Mouse (Mus musculus) ES-E14 (cell line): ENCODE data around the gene Lamb3. TPM values are rescaled to one million over a fixed set of nuclear protein-coding genes. Genes with fewer than 3 reads are reported as not detected.

Source experiments
- DNase-seq: peaks from one replicate; pipeline ENCODE4 v3.0.0-alpha.2; 2013; ENCODE audit warnings: low read depth, low spot score
- H3K27ac ChIP-seq: 2 replicates; pipeline ENCODE4 v1.5.1; 2012; ENCODE audit warnings: low read depth, mild to moderate bottlenecking, low read length, moderate library complexity, mixed read lengths; ENCODE audit not compliant: poor library complexity, insufficient read depth, severe bottlenecking
- H3K36me3 ChIP-seq: 2 replicates; pipeline ENCODE4 v1.6.1; 2012; ENCODE audit warnings: mild to moderate bottlenecking, low read length, moderate library complexity, mixed read lengths; ENCODE audit not compliant: control insufficient read depth, poor library complexity, insufficient read depth, severe bottlenecking
- H3K4me1 ChIP-seq, 2 experiments: fragments of 150-350 bp in 1 of 2; sonication (generic) in 1 of 2; 2 replicates each; pipeline ENCODE4 v1.6.1; 2012; ENCODE audit warnings: low read length in 2 of 2, mild to moderate bottlenecking in 1 of 2, mixed read lengths in 1 of 2; ENCODE audit not compliant: control insufficient read depth in 2 of 2, insufficient read depth in 2 of 2, poor library complexity in 1 of 2
- H3K4me3 ChIP-seq, 2 experiments: fragments of 150-350 bp in 1 of 2; sonication (generic) in 1 of 2; 2 replicates each; pipeline ENCODE4 v1.5.1; 2012; ENCODE audit warnings: low read length in 2 of 2, low read depth in 1 of 2, mild to moderate bottlenecking in 1 of 2, mixed read lengths in 1 of 2; ENCODE audit not compliant: insufficient read depth in 1 of 2, poor library complexity in 1 of 2, severe bottlenecking in 1 of 2
- H3K9ac ChIP-seq: 2 replicates; pipeline ENCODE4 v1.6.1; 2012; ENCODE audit warnings: low read depth, mild to moderate bottlenecking, low read length, mixed read lengths; ENCODE audit not compliant: poor library complexity, insufficient read depth, severe bottlenecking
- H3K9me3 ChIP-seq: fragments of 150-350 bp; sonication (generic); 2 replicates; pipeline ENCODE4 v1.6.1; 2012; ENCODE audit warnings: low read depth, mild to moderate bottlenecking, low read length; ENCODE audit not compliant: control insufficient read depth, insufficient read depth
- CHD2 ChIP-seq: IDR thresholded peaks from 2 replicates; pipeline ENCODE4 v1.6.1; 2014; ENCODE audit warnings: mild to moderate bottlenecking, low read depth, low read length, inconsistent platforms
- HCFC1 ChIP-seq: IDR thresholded peaks from 2 replicates; pipeline ENCODE4 v1.6.1; 2012; ENCODE audit warnings: low read length, inconsistent platforms, borderline replicate concordance; ENCODE audit not compliant: insufficient read depth
- MAFK ChIP-seq: IDR thresholded peaks from 2 replicates; pipeline ENCODE4 v1.6.1; 2014; ENCODE audit warnings: mild to moderate bottlenecking, low read depth, low read length, inconsistent platforms; ENCODE audit not compliant: insufficient read depth
- ZC3H11A ChIP-seq: IDR thresholded peaks from 2 replicates; pipeline ENCODE4 v1.6.1; 2012; ENCODE audit warnings: low read depth, mild to moderate bottlenecking, inconsistent platforms, low read length, borderline replicate concordance
- ZNF384 ChIP-seq: IDR thresholded peaks from 2 replicates; pipeline ENCODE4 v1.6.1; 2012; ENCODE audit warnings: low read depth, low read length, inconsistent platforms
- in situ Hi-C, 2 experiments: fragments of 600-800 bp; cut with MboI; formaldehyde crosslinking; loops; one replicate each; pipeline ENCODE4 v1.15.1; 2025; ENCODE audit warnings: low sequenced_read_pairs in 2 of 2, inconsistent platforms in 1 of 2; ENCODE audit not compliant: unreplicated experiment in 2 of 2
- total RNA-seq: library from RNA; depleted of rRNA; stranded (reverse); fragments of 300-350 nt; gene quantifications from 2 replicates; pipeline ENCODE4 v1.2.3, GENCODE M21; 2012

The Lamb3 gene
- total RNA-seq, 1 experiment: 2.9 TPM

- no peak for DNase-seq
- H3K27ac ChIP-seq: no peak overlapping the region
- H3K4me1 ChIP-seq: no peaks in the 10 kb centered on the region; a peak in 1 of 4 replicates
- no peak overlapping the region for H3K4me3 ChIP-seq
- in situ Hi-C loops: no loop called here
- no peaks in the 10 kb centered on the region for H3K9me3 ChIP-seq
- H3K9ac ChIP-seq: no peak overlapping the region
- H3K36me3 ChIP-seq: no peaks in the 10 kb centered on the region
- no peak for TF ChIP-seq ZNF384
- no peak for TF ChIP-seq HCFC1
- TF ChIP-seq MAFK: no peak
- no peak for TF ChIP-seq ZC3H11A
- no peak for TF ChIP-seq CHD2
Measured at GRCm38 (mm10) chr1:193315705-193316357, 108.3 kb downstream of the Lamb3 start.

GRCm38 (mm10) chr1:193316358-193316750, 108.9 kb downstream of the Lamb3 start:
- in situ Hi-C loops: no loop called here
- Histone ChIP-seq H3K27ac (no peak overlapping the region), H3K4me3 (no peak overlapping the region), H3K9ac (no peak overlapping the region), H3K36me3 (no peaks in the 10 kb centered on the region), H3K9me3 (no peaks in the 10 kb centered on the region), H3K4me1 (no peaks in the 10 kb centered on the region; a peak in 1 of 4 replicates)
- DNase-seq: no peak
- TF ChIP-seq CHD2 (no peak), ZC3H11A (no peak), MAFK (no peak), HCFC1 (no peak), ZNF384 (no peak)

- in situ Hi-C loops: no loop called here
- DNase-seq: no peak
- H3K4me3 ChIP-seq: no peak overlapping the region
Measured at GRCm38 (mm10) chr1:193317159-193317559, 109.7 kb downstream of the Lamb3 start.

GRCm38 (mm10) chr1:193319721-193320120, 112.2 kb downstream of the Lamb3 start:
- no peaks in the 10 kb centered on the region for H3K9me3 ChIP-seq
- H3K4me1 ChIP-seq: no peaks in the 10 kb centered on the region; a peak in 1 of 4 replicates
- in situ Hi-C loops: no loop called here
- H3K9ac ChIP-seq: no peak overlapping the region
- no peaks in the 10 kb centered on the region for H3K36me3 ChIP-seq
- no peak for DNase-seq
- H3K4me3 ChIP-seq: no peak overlapping the region
- TF ChIP-seq HCFC1 (no peak), MAFK (no peak), ZC3H11A (no peak), CHD2 (no peak), ZNF384 (no peak)
- H3K27ac ChIP-seq: no peak overlapping the region

More at GRCm38 (mm10) chr1:193317159-193317559, 109.7 kb downstream of the Lamb3 start:
- H3K4me1 ChIP-seq: no peaks in the 10 kb centered on the region; a peak in 1 of 4 replicates
- no peak overlapping the region for H3K9ac ChIP-seq
- TF ChIP-seq CHD2: no peak
- TF ChIP-seq HCFC1: no peak
- TF ChIP-seq MAFK: no peak
- no peak for TF ChIP-seq ZNF384
- no peak for TF ChIP-seq ZC3H11A
- H3K27ac ChIP-seq: no peak overlapping the region
- no peaks in the 10 kb centered on the region for H3K36me3 ChIP-seq
- no peaks in the 10 kb centered on the region for H3K9me3 ChIP-seq
